Mouse (Mus musculus) MEL (cell line): Measurements from ENCODE around the gene Gprc5b. TPM values are rescaled to one million over a fixed set of nuclear protein-coding genes. Genes with fewer than 3 reads are reported as not detected.
A peak's percentile ranks its signal among the peaks of the same experiment; 100 is the strongest.

ENCODE experiments used
- DNase-seq: peaks from one replicate; pipeline ENCODE4 v3.0.0; 2011; ENCODE audit warnings: low read depth, low spot score
- H3K27ac ChIP-seq: 2 replicates; pipeline ENCODE4 v1.5.1; 2012; ENCODE audit warnings: low read depth, mild to moderate bottlenecking, control low read depth, low read length, moderate library complexity; ENCODE audit not compliant: control insufficient read depth
- H3K27me3 ChIP-seq, 2 experiments: fragments of 150-350 bp in 1 of 2; sonication (generic) in 1 of 2; 2 replicates each; pipeline ENCODE4 v1.6.1; 2012; ENCODE audit warnings: low read length in 2 of 2, mild to moderate bottlenecking in 2 of 2, improper control_type of control experiment in 1 of 2, moderate library complexity in 1 of 2; ENCODE audit not compliant: insufficient read depth in 2 of 2, control insufficient read depth in 1 of 2
- H3K36me3 ChIP-seq, 2 experiments: 2 replicates each; pipeline ENCODE4 v1.6.1; 2012 to 2014; ENCODE audit warnings: low read length in 2 of 2, improper control_type of control experiment in 1 of 2, inconsistent platforms in 1 of 2, mild to moderate bottlenecking in 1 of 2; ENCODE audit not compliant: insufficient read depth in 2 of 2, control insufficient read depth in 1 of 2
- H3K4me1 ChIP-seq, 2 experiments: fragments of 150-350 bp in 1 of 2; sonication (generic) in 1 of 2; 2 replicates each; pipeline ENCODE4 v1.6.1; 2012; ENCODE audit warnings: low read length in 2 of 2, improper control_type of control experiment in 1 of 2, mild to moderate bottlenecking in 1 of 2; ENCODE audit not compliant: insufficient read depth in 2 of 2, control insufficient read depth in 1 of 2
- H3K4me3 ChIP-seq, 2 experiments: fragments of 150-350 bp in 1 of 2; sonication (generic) in 1 of 2; 2 replicates each; pipeline ENCODE4 v1.5.1; 2012; ENCODE audit warnings: low read depth in 2 of 2, low read length in 2 of 2, mild to moderate bottlenecking in 2 of 2, moderate library complexity in 2 of 2, control low read depth in 1 of 2, improper control_type of control experiment in 1 of 2; ENCODE audit not compliant: control insufficient read depth in 1 of 2, insufficient read depth in 1 of 2
- H3K79me2 ChIP-seq: 2 replicates; pipeline ENCODE4 v1.6.1; 2012; ENCODE audit warnings: mild to moderate bottlenecking, low read length, moderate library complexity; ENCODE audit not compliant: control insufficient read depth, poor library complexity, insufficient read depth
- H3K9ac ChIP-seq: 2 replicates; pipeline ENCODE4 v1.6.1; 2012; ENCODE audit warnings: low read depth, mild to moderate bottlenecking, control low read depth, low read length, moderate library complexity; ENCODE audit not compliant: control insufficient read depth, poor library complexity, severe bottlenecking
- H3K9me3 ChIP-seq: fragments of 150-350 bp; sonication (generic); replicated peaks from 2 replicates; pipeline ENCODE4 v1.6.1; 2012; ENCODE audit warnings: mild to moderate bottlenecking, low read length, improper control_type of control experiment, moderate library complexity; ENCODE audit not compliant: insufficient read depth
- CTCF ChIP-seq, 3 experiments: IDR thresholded peaks in 2 of 3; conservative IDR thresholded peaks in 1 of 3; 2 replicates each; pipeline ENCODE4 v1.5.1; 2011 to 2012; ENCODE audit warnings: low read length in 3 of 3, low read depth in 2 of 3, mild to moderate bottlenecking in 2 of 3, improper control_type of control experiment in 1 of 3, inconsistent platforms in 1 of 3, mixed read lengths in 1 of 3, moderate library complexity in 1 of 3; ENCODE audit not compliant: control insufficient read depth in 1 of 3, insufficient read depth in 1 of 3, poor library complexity in 1 of 3, severe bottlenecking in 1 of 3
- E2F4 ChIP-seq: IDR thresholded peaks from 2 replicates; pipeline ENCODE4 v1.6.1; 2011; ENCODE audit warnings: low read depth, low read length, improper control_type of control experiment, borderline replicate concordance
- ELF1 ChIP-seq: IDR thresholded peaks from 2 replicates; pipeline ENCODE4 v1.6.1; 2014; ENCODE audit warnings: low read depth, mild to moderate bottlenecking, inconsistent platforms, low read length, improper control_type of control experiment, moderate library complexity
- EP300 ChIP-seq, 2 experiments: IDR thresholded peaks; 2 replicates each; pipeline ENCODE4 v1.6.1; 2011; ENCODE audit warnings: improper control_type of control experiment in 2 of 2, low read length in 2 of 2, low read depth in 1 of 2, mild to moderate bottlenecking in 1 of 2
- ETS1 ChIP-seq: IDR thresholded peaks from 2 replicates; pipeline ENCODE4 v1.6.1; 2012; ENCODE audit warnings: low read depth, mild to moderate bottlenecking, inconsistent platforms, low read length, improper control_type of control experiment, moderate library complexity
- GATA1 ChIP-seq: IDR thresholded peaks from 2 replicates; pipeline ENCODE4 v1.6.1; 2011; ENCODE audit warnings: low read depth, low read length, improper control_type of control experiment
- MAX ChIP-seq: IDR thresholded peaks from 2 replicates; pipeline ENCODE4 v1.6.1; 2011; ENCODE audit warnings: low read length, improper control_type of control experiment
- MAZ ChIP-seq: IDR thresholded peaks from 2 replicates; pipeline ENCODE4 v1.6.1; 2012; ENCODE audit warnings: low read depth, mild to moderate bottlenecking, inconsistent platforms, low read length, improper control_type of control experiment
- MEF2A ChIP-seq: IDR thresholded peaks from 2 replicates; pipeline ENCODE4 v1.6.1; 2014; ENCODE audit warnings: low read depth, mild to moderate bottlenecking, inconsistent platforms, low read length, improper control_type of control experiment; ENCODE audit not compliant: poor library complexity, insufficient replicate concordance, severe bottlenecking; ENCODE audit errors: extremely low read depth
- MXI1 ChIP-seq: IDR thresholded peaks from 2 replicates; pipeline ENCODE4 v1.6.1; 2011; ENCODE audit warnings: mild to moderate bottlenecking, low read depth, low read length, improper control_type of control experiment
- MYB ChIP-seq: IDR thresholded peaks from 2 replicates; pipeline ENCODE4 v1.6.1; 2011; ENCODE audit warnings: mild to moderate bottlenecking, low read depth, low read length, improper control_type of control experiment
- MYC ChIP-seq: IDR thresholded peaks from 2 replicates; pipeline ENCODE4 v1.6.1; 2011; ENCODE audit warnings: low read depth, mild to moderate bottlenecking, low read length, improper control_type of control experiment, moderate library complexity
- NELFE ChIP-seq: IDR thresholded peaks from 2 replicates; pipeline ENCODE4 v1.6.1; 2011; ENCODE audit warnings: low read depth, low read length, improper control_type of control experiment
- NRF1 ChIP-seq: IDR thresholded peaks from 2 replicates; pipeline ENCODE4 v1.6.1; 2014; ENCODE audit warnings: low read depth, mild to moderate bottlenecking, inconsistent platforms, low read length, improper control_type of control experiment, moderate library complexity; ENCODE audit not compliant: poor library complexity, insufficient read depth, severe bottlenecking
- POLR2A ChIP-seq, 2 experiments: IDR thresholded peaks; 2 replicates each; pipeline ENCODE4 v1.6.1; 2011 to 2012; ENCODE audit warnings: low read length in 2 of 2, mild to moderate bottlenecking in 2 of 2, control low read depth in 1 of 2, improper control_type of control experiment in 1 of 2, low read depth in 1 of 2, moderate library complexity in 1 of 2; ENCODE audit not compliant: control insufficient read depth in 1 of 2, insufficient read depth in 1 of 2, poor library complexity in 1 of 2
- POLR2AphosphoS2 ChIP-seq: IDR thresholded peaks from 2 replicates; pipeline ENCODE4 v1.6.1; 2011; ENCODE audit warnings: low read length, improper control_type of control experiment
- POLR2AphosphoS5 ChIP-seq: IDR thresholded peaks from 2 replicates; pipeline ENCODE4 v1.6.1; 2012; ENCODE audit warnings: low read depth, borderline replicate concordance, mild to moderate bottlenecking, inconsistent platforms, low read length, moderate library complexity, mixed read lengths
- RAD21 ChIP-seq: IDR thresholded peaks from 2 replicates; pipeline ENCODE4 v1.6.1; 2011; ENCODE audit warnings: mild to moderate bottlenecking, low read depth, low read length, improper control_type of control experiment
- RCOR1 ChIP-seq: IDR thresholded peaks from 2 replicates; pipeline ENCODE4 v1.6.1; 2012; ENCODE audit warnings: low read depth, mild to moderate bottlenecking, inconsistent platforms, low read length, improper control_type of control experiment
- SIN3A ChIP-seq: IDR thresholded peaks from 2 replicates; pipeline ENCODE4 v1.6.1; 2012; ENCODE audit warnings: low read length, improper control_type of control experiment, inconsistent platforms
- SMC3 ChIP-seq: IDR thresholded peaks from 2 replicates; pipeline ENCODE4 v1.6.1; 2011; ENCODE audit warnings: low read depth, low read length, improper control_type of control experiment
- TAL1 ChIP-seq: IDR thresholded peaks from 2 replicates; pipeline ENCODE4 v1.6.1; 2012; ENCODE audit warnings: mild to moderate bottlenecking, inconsistent platforms, low read length, moderate library complexity, mixed read lengths
- TBP ChIP-seq: IDR thresholded peaks from 2 replicates; pipeline ENCODE4 v1.8.0; 2011; ENCODE audit warnings: low read depth, low read length, improper control_type of control experiment
- TCF12 ChIP-seq: IDR thresholded peaks from 2 replicates; pipeline ENCODE4 v1.6.1; 2014; ENCODE audit warnings: low read depth, mild to moderate bottlenecking, inconsistent platforms, low read length, improper control_type of control experiment, moderate library complexity
- UBTF ChIP-seq: IDR thresholded peaks from 2 replicates; pipeline ENCODE4 v1.6.1; 2012; ENCODE audit warnings: low read depth, mild to moderate bottlenecking, inconsistent platforms, low read length, improper control_type of control experiment, moderate library complexity, borderline replicate concordance; ENCODE audit not compliant: insufficient read depth
- USF2 ChIP-seq, 2 experiments: IDR thresholded peaks; 2 replicates each; pipeline ENCODE4 v1.6.1; 2011 to 2012; ENCODE audit warnings: improper control_type of control experiment in 2 of 2, low read length in 2 of 2, borderline replicate concordance in 1 of 2, inconsistent platforms in 1 of 2, low read depth in 1 of 2, mild to moderate bottlenecking in 1 of 2; ENCODE audit not compliant: insufficient read depth in 1 of 2
- ZC3H11A ChIP-seq: IDR thresholded peaks from 2 replicates; pipeline ENCODE4 v1.6.1; 2012; ENCODE audit warnings: low read depth, mild to moderate bottlenecking, inconsistent platforms, low read length, improper control_type of control experiment
- ZKSCAN1 ChIP-seq: IDR thresholded peaks from 2 replicates; pipeline ENCODE4 v1.6.1; 2012; ENCODE audit warnings: low read depth, mild to moderate bottlenecking, inconsistent platforms, low read length, improper control_type of control experiment, moderate library complexity
- ZNF384 ChIP-seq: IDR thresholded peaks from 2 replicates; pipeline ENCODE4 v1.6.1; 2012; ENCODE audit warnings: low read depth, mild to moderate bottlenecking, inconsistent platforms, low read length, improper control_type of control experiment
- polyA plus RNA-seq, 2 experiments: library from polyadenylated mRNA; stranded (reverse) in 1 of 2; unstranded in 1 of 2; fragments of >175 nt in 1 of 2; fragments of >200 nt in 1 of 2; gene quantifications; 2 replicates each; pipeline versions ENCODE4 v1.2.1 to v1.2.4; 2012; ENCODE audit warnings: low replicate concordance in 2 of 2, low read depth in 1 of 2; ENCODE audit not compliant: insufficient read length in 2 of 2, insufficient read depth in 1 of 2, missing spikeins in 1 of 2
- total RNA-seq: library from RNA; depleted of rRNA; stranded (reverse); fragments of 300-350 nt; gene quantifications from 2 replicates; pipeline ENCODE4 v1.2.3, GENCODE M21; 2012

Gene Gprc5b
- total and polyA plus RNA-seq, 3 experiments, result not detected

- H3K4me1 ChIP-seq, result peaks cover 6 to 7% of the 10 kb centered on the region in 2 experiments; a peak in 3 of 4 replicates
- no peak overlapping the region for H3K9ac ChIP-seq
- no peak for TF ChIP-seq TCF12
- TF ChIP-seq ZC3H11A, result peak; percentile 23; the same call in 1 of the 2 replicates
- no peak for TF ChIP-seq RCOR1
- no peak for TF ChIP-seq POLR2AphosphoS2
- TF ChIP-seq TBP, result no peak
- 0 out of 2 replicates have a peak, but pooled peaks have one; percentile 24 for TF ChIP-seq SIN3A
- TF ChIP-seq NRF1, result no peak
- no peak for TF ChIP-seq POLR2A (IDR thresholded peaks at IDR 0.05; ENCODE audit: control insufficient read depth in 1 of 2, insufficient read depth in 1 of 2, low read depth in 1 of 2, low read length in 2 of 2, poor library complexity in 1 of 2)
- TF ChIP-seq NELFE, result no peak
- no peak for TF ChIP-seq USF2 (IDR thresholded peaks at IDR 0.05; ENCODE audit: borderline replicate concordance in 1 of 2, insufficient read depth in 1 of 2, low read depth in 1 of 2, low read length in 2 of 2)
- peak; percentile 37 for TF ChIP-seq RAD21
- TF ChIP-seq SMC3, result peak; percentile 61
- no peak for TF ChIP-seq MYC
- peak; percentile 87 for TF ChIP-seq ETS1
- no peak for TF ChIP-seq ZKSCAN1
- no peak for TF ChIP-seq MYB
- no peak for TF ChIP-seq GATA1
- TF ChIP-seq CTCF (IDR thresholded peaks at IDR 0.05 in 2 of 3, conservative IDR thresholded peaks at IDR 0.05 in 1 of 3; ENCODE audit: control insufficient read depth in 1 of 3, insufficient read depth in 1 of 3, low read depth in 2 of 3, low read length in 3 of 3, poor library complexity in 1 of 3, severe bottlenecking in 1 of 3), result peak; percentile 51 to 68 (median 57)
- TF ChIP-seq MXI1, result no peak
- TF ChIP-seq MEF2A, result no peak
- no peak for TF ChIP-seq POLR2AphosphoS5
- TF ChIP-seq E2F4, result no peak
- TF ChIP-seq EP300 (IDR thresholded peaks at IDR 0.05; ENCODE audit: low read depth in 1 of 2, low read length in 2 of 2), result no peak
- TF ChIP-seq TAL1, result no peak
- TF ChIP-seq ELF1, result no peak
- no peak for TF ChIP-seq MAZ
- no peak for TF ChIP-seq UBTF
- TF ChIP-seq MAX, result no peak
- no peak for TF ChIP-seq ZNF384
- no peaks in the 10 kb centered on the region for H3K27me3 ChIP-seq
- peak; percentile 74 for DNase-seq
- no peak overlapping the region for H3K4me3 ChIP-seq
- no peaks in the 10 kb centered on the region for H3K9me3 ChIP-seq
- peaks cover 11% of the 10 kb centered on the region; the same call in 1 of the 2 replicates for H3K79me2 ChIP-seq
- peaks cover 0 to 3% of the 10 kb centered on the region in 2 experiments; a peak in 2 of 4 replicates for H3K36me3 ChIP-seq
- no peak overlapping the region for H3K27ac ChIP-seq
These were observed 24.5 kb upstream of the Gprc5b start for GRCm38 (mm10) chr7:119019537-119019936.
